Mouse (Mus musculus) ES-E14 (cell line): ENCODE measurements around the gene Fndc3a. TPM values are rescaled to one million over a fixed set of nuclear protein-coding genes. Genes with fewer than 3 reads are reported as not detected.

ENCODE experiments used
- DNase-seq: peaks from one replicate; pipeline ENCODE4 v3.0.0-alpha.2; 2013; ENCODE audit warnings: low read depth, low spot score
- H3K27ac ChIP-seq: 2 replicates; pipeline ENCODE4 v1.5.1; 2012; ENCODE audit warnings: low read depth, mild to moderate bottlenecking, low read length, moderate library complexity, mixed read lengths; ENCODE audit not compliant: poor library complexity, insufficient read depth, severe bottlenecking
- H3K36me3 ChIP-seq: 2 replicates; pipeline ENCODE4 v1.6.1; 2012; ENCODE audit warnings: mild to moderate bottlenecking, low read length, moderate library complexity, mixed read lengths; ENCODE audit not compliant: control insufficient read depth, poor library complexity, insufficient read depth, severe bottlenecking
- H3K4me1 ChIP-seq, 2 experiments: fragments of 150-350 bp in 1 of 2; sonication (generic) in 1 of 2; 2 replicates each; pipeline ENCODE4 v1.6.1; 2012; ENCODE audit warnings: low read length in 2 of 2, mild to moderate bottlenecking in 1 of 2, mixed read lengths in 1 of 2; ENCODE audit not compliant: control insufficient read depth in 2 of 2, insufficient read depth in 2 of 2, poor library complexity in 1 of 2
- H3K4me3 ChIP-seq, 2 experiments: fragments of 150-350 bp in 1 of 2; sonication (generic) in 1 of 2; 2 replicates each; pipeline ENCODE4 v1.5.1; 2012; ENCODE audit warnings: low read length in 2 of 2, low read depth in 1 of 2, mild to moderate bottlenecking in 1 of 2, mixed read lengths in 1 of 2; ENCODE audit not compliant: insufficient read depth in 1 of 2, poor library complexity in 1 of 2, severe bottlenecking in 1 of 2
- H3K9ac ChIP-seq: 2 replicates; pipeline ENCODE4 v1.6.1; 2012; ENCODE audit warnings: low read depth, mild to moderate bottlenecking, low read length, mixed read lengths; ENCODE audit not compliant: poor library complexity, insufficient read depth, severe bottlenecking
- H3K9me3 ChIP-seq: fragments of 150-350 bp; sonication (generic); 2 replicates; pipeline ENCODE4 v1.6.1; 2012; ENCODE audit warnings: low read depth, mild to moderate bottlenecking, low read length; ENCODE audit not compliant: control insufficient read depth, insufficient read depth
- CHD2 ChIP-seq: IDR thresholded peaks from 2 replicates; pipeline ENCODE4 v1.6.1; 2014; ENCODE audit warnings: mild to moderate bottlenecking, low read depth, low read length, inconsistent platforms
- HCFC1 ChIP-seq: IDR thresholded peaks from 2 replicates; pipeline ENCODE4 v1.6.1; 2012; ENCODE audit warnings: low read length, inconsistent platforms, borderline replicate concordance; ENCODE audit not compliant: insufficient read depth
- MAFK ChIP-seq: IDR thresholded peaks from 2 replicates; pipeline ENCODE4 v1.6.1; 2014; ENCODE audit warnings: mild to moderate bottlenecking, low read depth, low read length, inconsistent platforms; ENCODE audit not compliant: insufficient read depth
- ZC3H11A ChIP-seq: IDR thresholded peaks from 2 replicates; pipeline ENCODE4 v1.6.1; 2012; ENCODE audit warnings: low read depth, mild to moderate bottlenecking, inconsistent platforms, low read length, borderline replicate concordance
- ZNF384 ChIP-seq: IDR thresholded peaks from 2 replicates; pipeline ENCODE4 v1.6.1; 2012; ENCODE audit warnings: low read depth, low read length, inconsistent platforms
- in situ Hi-C, 2 experiments: fragments of 600-800 bp; cut with MboI; formaldehyde crosslinking; loops; one replicate each; pipeline ENCODE4 v1.15.1; 2025; ENCODE audit warnings: low sequenced_read_pairs in 2 of 2, inconsistent platforms in 1 of 2; ENCODE audit not compliant: unreplicated experiment in 2 of 2
- total RNA-seq: library from RNA; depleted of rRNA; stranded (reverse); fragments of 300-350 nt; gene quantifications from 2 replicates; pipeline ENCODE4 v1.2.3, GENCODE M21; 2012

Gene Fndc3a
- total RNA-seq, 1 experiment: 14.4 TPM

DNA sequence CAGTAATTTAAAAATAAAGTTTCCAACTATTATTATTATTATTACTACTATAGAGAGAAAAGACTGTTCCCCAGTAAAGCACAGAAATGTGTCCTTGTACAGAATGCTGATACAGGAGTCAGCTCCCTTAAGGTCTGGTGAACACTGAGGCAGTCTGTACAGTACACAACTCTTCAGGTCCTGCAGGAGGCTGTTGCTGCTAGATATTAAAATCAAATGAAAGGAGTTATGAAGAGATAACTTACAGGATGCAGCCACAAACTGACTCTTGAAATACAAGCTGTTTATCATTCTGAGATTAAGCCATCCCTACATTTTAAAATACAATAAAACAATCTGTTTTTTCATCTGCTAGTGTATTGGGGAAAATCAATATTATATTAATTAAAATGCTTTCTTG is 60.5 kb downstream of the Fndc3a start:
- Histone ChIP-seq H3K9me3 (no peaks in the 10 kb centered on the region), H3K4me3 (no peak overlapping the region), H3K27ac (no peak overlapping the region), H3K9ac (no peak overlapping the region), H3K36me3 (no peaks in the 10 kb centered on the region), H3K4me1 (no peaks in the 10 kb centered on the region)
- no peak for DNase-seq
- in situ Hi-C loops: no loop called here
- TF ChIP-seq ZC3H11A: no peak
- TF ChIP-seq HCFC1: no peak
- TF ChIP-seq MAFK: no peak
- TF ChIP-seq ZNF384: no peak
- no peak for TF ChIP-seq CHD2

DNA sequence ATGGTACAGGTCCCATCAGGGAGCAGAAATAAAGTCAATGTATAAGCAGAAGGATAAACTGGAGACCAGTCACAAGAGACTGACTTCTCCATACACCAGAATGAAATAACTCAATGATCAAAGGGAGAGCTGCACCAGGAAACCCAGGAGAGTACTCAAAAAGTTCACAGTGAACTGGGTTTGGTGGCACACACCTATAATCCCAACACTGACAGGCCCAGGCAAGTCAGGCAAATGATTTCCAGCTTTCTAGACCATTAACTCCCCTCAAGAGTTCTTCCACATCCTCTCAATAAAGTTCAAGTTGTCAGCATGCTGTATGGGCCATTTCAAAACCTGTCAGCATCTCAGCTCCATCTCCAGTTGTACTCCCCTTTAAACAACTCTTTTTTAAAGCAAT is 64.3 kb downstream of the Fndc3a start:
- no peak overlapping the region for H3K27ac ChIP-seq
- no peaks in the 10 kb centered on the region for H3K9me3 ChIP-seq
- no peak overlapping the region for H3K9ac ChIP-seq
- in situ Hi-C loops: no loop called here
- no peaks in the 10 kb centered on the region for H3K4me1 ChIP-seq
- H3K4me3 ChIP-seq: no peak overlapping the region
- no peak for TF ChIP-seq MAFK
- no peak for TF ChIP-seq ZC3H11A
- no peak for TF ChIP-seq CHD2
- no peak for TF ChIP-seq HCFC1
- no peak for TF ChIP-seq ZNF384
- H3K36me3 ChIP-seq: no peaks in the 10 kb centered on the region; the same call in 1 of the 2 replicates
- DNase-seq: no peak

DNA sequence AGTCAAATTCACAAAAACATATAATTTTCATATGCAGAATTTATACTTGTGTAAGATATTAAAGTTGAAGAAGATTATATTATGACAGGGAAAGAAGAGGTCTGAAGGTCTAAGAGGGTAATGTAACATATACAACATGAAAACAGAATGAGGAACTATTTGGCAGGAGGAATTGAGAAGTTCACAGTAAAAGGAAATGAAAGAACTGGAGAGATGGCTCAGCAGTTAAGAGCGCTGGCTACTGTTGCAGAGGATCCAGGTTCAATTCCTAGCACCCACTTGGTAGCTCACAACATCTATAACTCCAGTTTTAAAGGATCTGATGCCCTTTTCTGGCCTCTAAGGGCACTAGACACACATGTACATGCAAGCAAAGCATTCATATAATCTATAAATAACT is 65.2 kb downstream of the Fndc3a start:
- no peaks in the 10 kb centered on the region for H3K9me3 ChIP-seq
- no peak for TF ChIP-seq ZC3H11A
- no peak for TF ChIP-seq ZNF384
- no peak for TF ChIP-seq CHD2
- TF ChIP-seq MAFK: no peak
- TF ChIP-seq HCFC1: no peak
- no peak overlapping the region for H3K4me3 ChIP-seq
- no peaks in the 10 kb centered on the region for H3K4me1 ChIP-seq
- in situ Hi-C loops: no loop called here
- H3K36me3 ChIP-seq: no peaks in the 10 kb centered on the region; the same call in 1 of the 2 replicates
- DNase-seq: no peak
- no peak overlapping the region for H3K27ac ChIP-seq
- H3K9ac ChIP-seq: no peak overlapping the region

DNA sequence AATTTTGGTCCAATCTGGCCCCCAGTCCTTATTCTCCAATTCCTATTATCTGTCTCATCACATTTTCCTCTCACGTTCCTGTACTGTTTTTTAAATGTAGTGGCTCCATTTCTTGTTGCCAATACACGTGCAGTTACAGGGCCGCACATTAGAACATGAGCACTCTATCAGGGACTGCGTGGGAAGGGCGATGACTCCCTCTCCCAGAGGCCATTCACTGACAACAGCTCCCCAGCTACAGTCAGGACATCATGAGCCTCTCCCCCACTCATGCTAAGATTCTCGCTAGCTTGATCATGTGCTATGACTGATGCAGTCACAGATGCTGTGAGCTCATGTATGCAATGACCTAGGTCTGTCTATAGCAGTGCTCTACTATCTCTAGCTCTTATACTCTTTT is 71.3 kb downstream of the Fndc3a start:
- no peak overlapping the region for H3K9ac ChIP-seq
- DNase-seq: no peak
- H3K36me3 ChIP-seq: no peaks in the 10 kb centered on the region; the same call in 1 of the 2 replicates
- no peak overlapping the region for H3K4me3 ChIP-seq
- no peaks in the 10 kb centered on the region for H3K9me3 ChIP-seq
- H3K27ac ChIP-seq: no peak overlapping the region
- no peaks in the 10 kb centered on the region for H3K4me1 ChIP-seq
- in situ Hi-C loops: no loop called here
- TF ChIP-seq HCFC1 (no peak), ZNF384 (no peak)

DNA sequence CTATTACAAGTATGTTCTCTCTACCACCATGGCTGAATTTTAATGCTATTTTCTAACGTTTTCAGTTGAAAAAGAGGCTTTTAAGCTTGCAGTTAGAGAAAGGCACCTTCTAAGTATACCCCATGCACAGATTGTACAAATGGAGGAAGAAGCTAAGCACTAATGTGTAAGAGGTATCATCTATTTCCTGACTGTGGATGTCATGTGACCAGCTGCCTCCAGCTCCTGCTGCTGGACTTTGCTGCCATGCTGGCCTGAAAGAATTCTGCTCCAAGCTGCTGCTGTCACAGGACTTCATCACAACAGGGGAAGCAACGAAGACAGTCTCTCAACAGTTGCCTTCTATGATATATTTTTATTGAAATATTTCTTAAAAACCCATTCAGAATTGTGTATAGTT is 76.2 kb downstream of the Fndc3a start:
- Histone ChIP-seq H3K36me3 (no peaks in the 10 kb centered on the region), H3K4me3 (no peak overlapping the region), H3K9me3 (no peaks in the 10 kb centered on the region), H3K9ac (no peak overlapping the region), H3K27ac (no peak overlapping the region), H3K4me1 (no peaks in the 10 kb centered on the region)
- TF ChIP-seq HCFC1 (no peak), ZC3H11A (no peak), ZNF384 (no peak), MAFK (no peak), CHD2 (no peak)
- in situ Hi-C loops: no loop called here
- no peak for DNase-seq
